Mouse (Mus musculus) embryonic facial prominence, embryonic 15.5 days (tissue): ENCODE measurements around the gene Ms4a4a. TPM values are rescaled to one million over a fixed set of nuclear protein-coding genes. Genes with fewer than 3 reads are reported as not detected.

Experiments used
- ATAC-seq: fragments of 200-750 bp; cut with Nextera tagmentation; 2 replicates; pipeline ENCODE4 v1.8.0; 2017; ENCODE audit warnings: low read depth, moderate TSS enrichment; ENCODE audit not compliant: insufficient number of reproducible peaks, low FRiP score, low TSS enrichment
- H3K27ac ChIP-seq: fragments of 300-500 bp; sonication (generic); replicated peaks from 2 replicates; pipeline ENCODE4 v1.5.1; 2015; ENCODE audit warnings: mild to moderate bottlenecking, inconsistent platforms
- H3K27me3 ChIP-seq: fragments of 300-500 bp; sonication (generic); 2 replicates; pipeline ENCODE4 v1.6.1; 2015; ENCODE audit warnings: inconsistent platforms
- H3K36me3 ChIP-seq: fragments of 300-500 bp; sonication (generic); 2 replicates; pipeline ENCODE4 v1.6.1; 2015; ENCODE audit warnings: mild to moderate bottlenecking, inconsistent platforms
- H3K4me1 ChIP-seq: fragments of 300-500 bp; sonication (generic); 2 replicates; pipeline ENCODE4 v1.6.1; 2015; ENCODE audit warnings: inconsistent platforms
- H3K4me2 ChIP-seq: fragments of 300-500 bp; sonication (generic); replicated peaks from 2 replicates; pipeline ENCODE4 v1.6.1; 2015; ENCODE audit warnings: mild to moderate bottlenecking, inconsistent platforms
- H3K4me3 ChIP-seq: fragments of 300-500 bp; sonication (generic); replicated peaks from 2 replicates; pipeline ENCODE4 v1.5.1; 2015; ENCODE audit warnings: mild to moderate bottlenecking, inconsistent platforms
- H3K9ac ChIP-seq: fragments of 300-500 bp; sonication (generic); 2 replicates; pipeline ENCODE4 v1.6.1; 2015; ENCODE audit warnings: inconsistent platforms
- H3K9me3 ChIP-seq: fragments of 300-500 bp; sonication (generic); replicated peaks from 2 replicates; pipeline ENCODE4 v1.6.1; 2016; ENCODE audit warnings: inconsistent platforms
- WGBS: fragments of 180-500 bp; shearing (Covaris S2); methylation state at CpG from one replicate; pipeline ENCODE4 v1.1.7; 2015; 5-methylcytosine and 5-hydroxymethylcytosine counted together
- polyA plus RNA-seq: library from polyadenylated mRNA; unstranded; fragments of >200 nt; fragmentation: Nextera tagmentation; extraction: Ambion mirVana; gene quantifications from 2 replicates; pipeline ENCODE4 v1.2.1, GENCODE M21; 2015

Ms4a4a gene
- polyA plus RNA-seq = 10.3 and 13.0 TPM in 2 replicates

DNA sequence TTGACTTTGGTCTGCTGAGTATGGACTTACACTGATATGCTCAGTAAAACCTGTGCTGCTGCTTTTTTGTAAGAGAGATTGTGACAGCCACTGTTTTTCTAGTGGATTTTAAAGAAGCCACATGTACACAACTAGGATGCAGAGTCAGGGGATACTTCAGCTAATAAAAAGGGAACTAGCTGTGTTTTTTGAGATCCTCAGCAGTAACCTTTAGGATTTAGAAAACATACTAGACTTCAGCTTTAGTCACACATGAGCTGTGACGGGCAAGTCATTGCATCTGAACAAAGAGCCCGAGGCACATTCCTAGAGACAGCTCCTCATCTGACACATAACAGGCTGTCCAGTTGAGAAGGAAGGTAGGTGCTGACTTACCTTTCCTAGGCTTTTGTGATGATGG lies at the start of gene Ms4a4a:
Gene Ms4a4a (plus strand): TSS at position 251 of the 400 bp plus-strand sequence.
- no peaks in the 10 kb centered on the region for H3K9me3 ChIP-seq
- no peak within 1 kb of the TSS for H3K4me3 ChIP-seq
- no peaks in the 10 kb centered on the region for H3K27me3 ChIP-seq
- H3K4me2 ChIP-seq = no peak within 1 kb of the TSS
- no peaks in the 10 kb centered on the region for H3K4me1 ChIP-seq
- H3K36me3 ChIP-seq = no peaks in the 10 kb centered on the region
- no peak within 1 kb of the TSS for H3K9ac ChIP-seq
- WGBS = 48% methylated on average over 2 of the region's 2 CpGs
- H3K27ac ChIP-seq = no peak within 1 kb of the TSS
- ATAC-seq = no peak

DNA sequence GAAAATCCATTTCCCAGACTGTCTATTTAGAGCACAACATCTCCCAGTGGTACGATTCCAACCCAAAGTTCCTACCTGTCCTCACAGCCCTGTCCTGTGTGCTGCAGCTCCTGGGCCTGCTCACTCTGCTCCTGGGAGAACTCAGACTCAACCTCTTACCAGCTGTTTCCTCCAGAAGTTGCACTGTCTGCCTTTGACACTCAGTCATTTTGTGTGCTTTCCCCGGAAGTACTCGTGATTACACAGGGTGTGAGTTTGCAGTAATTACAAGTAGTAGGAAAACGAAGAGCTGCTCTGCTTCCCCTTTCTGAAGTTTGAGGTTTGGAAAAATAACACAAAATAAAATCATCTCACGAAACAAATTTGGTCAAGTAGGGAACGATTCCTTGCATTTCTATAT lies 39.4 kb upstream of the Ms4a4a start, which contains the start of gene Ms4a7:
Gene Ms4a7 (minus strand): TSS at position 215 of the 400 bp plus-strand sequence.
- Histone ChIP-seq H3K27me3 (no peaks in the 10 kb centered on the region), H3K9ac (no peak within 1 kb of the TSS), H3K9me3 (no peaks in the 10 kb centered on the region), H3K4me2 (no peak within 1 kb of the TSS), H3K36me3 (no peaks in the 10 kb centered on the region), H3K27ac (no peak within 1 kb of the TSS), H3K4me3 (no peak within 1 kb of the TSS), H3K4me1 (no peaks in the 10 kb centered on the region)
- ATAC-seq = no peak
- 75% methylated on average over 6 of the region's 6 CpGs for WGBS

DNA sequence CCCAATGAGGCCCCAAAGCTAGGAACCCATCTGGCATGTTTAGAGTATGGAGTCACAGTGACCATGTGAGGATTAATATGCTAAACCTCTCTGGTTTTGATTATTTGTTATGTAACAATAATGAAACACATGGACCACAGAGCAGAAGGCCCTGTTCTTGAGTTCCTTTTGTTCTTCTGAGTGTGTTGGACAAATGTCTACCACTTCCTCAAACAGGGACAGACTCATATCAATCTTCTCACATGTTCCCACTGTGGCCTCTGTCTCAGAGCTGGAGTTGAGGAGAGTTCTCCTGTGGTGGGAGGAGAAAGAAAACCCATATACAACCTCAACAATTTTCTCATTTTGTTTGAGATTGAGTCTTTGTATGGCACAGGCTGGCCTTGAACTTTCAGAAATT lies 32.2 kb upstream of the Ms4a4a start:
- Histone ChIP-seq H3K27me3 (no peaks in the 10 kb centered on the region), H3K4me3 (no peak overlapping the region), H3K4me2 (no peak overlapping the region), H3K36me3 (no peaks in the 10 kb centered on the region), H3K9me3 (no peaks in the 10 kb centered on the region), H3K4me1 (no peaks in the 10 kb centered on the region), H3K9ac (no peak overlapping the region), H3K27ac (no peak overlapping the region)
- ATAC-seq = no peak

DNA sequence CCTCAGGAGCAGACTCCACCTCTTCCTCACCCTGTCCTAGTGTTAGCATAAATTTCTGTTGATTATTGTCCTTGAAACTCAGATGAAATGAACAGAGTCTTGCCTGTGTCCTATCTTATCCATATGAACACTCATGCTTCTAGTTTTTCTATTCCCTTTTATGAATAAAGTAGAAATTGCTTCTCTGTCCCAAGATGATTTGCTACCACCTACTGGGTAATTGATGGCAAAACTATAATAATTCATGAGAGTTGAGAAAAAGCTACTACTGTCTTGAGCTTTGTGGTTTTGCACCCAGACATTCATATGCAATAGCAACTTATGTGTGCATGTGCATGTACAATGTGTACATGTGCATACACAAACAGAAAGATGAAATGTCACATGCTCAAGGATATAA lies 31.3 kb upstream of the Ms4a4a start:
- Histone ChIP-seq H3K4me1 (no peaks in the 10 kb centered on the region), H3K9me3 (no peaks in the 10 kb centered on the region), H3K4me2 (no peak overlapping the region), H3K27ac (no peak overlapping the region), H3K4me3 (no peak overlapping the region), H3K27me3 (no peaks in the 10 kb centered on the region), H3K36me3 (no peaks in the 10 kb centered on the region), H3K9ac (no peak overlapping the region)
- no peak for ATAC-seq

DNA sequence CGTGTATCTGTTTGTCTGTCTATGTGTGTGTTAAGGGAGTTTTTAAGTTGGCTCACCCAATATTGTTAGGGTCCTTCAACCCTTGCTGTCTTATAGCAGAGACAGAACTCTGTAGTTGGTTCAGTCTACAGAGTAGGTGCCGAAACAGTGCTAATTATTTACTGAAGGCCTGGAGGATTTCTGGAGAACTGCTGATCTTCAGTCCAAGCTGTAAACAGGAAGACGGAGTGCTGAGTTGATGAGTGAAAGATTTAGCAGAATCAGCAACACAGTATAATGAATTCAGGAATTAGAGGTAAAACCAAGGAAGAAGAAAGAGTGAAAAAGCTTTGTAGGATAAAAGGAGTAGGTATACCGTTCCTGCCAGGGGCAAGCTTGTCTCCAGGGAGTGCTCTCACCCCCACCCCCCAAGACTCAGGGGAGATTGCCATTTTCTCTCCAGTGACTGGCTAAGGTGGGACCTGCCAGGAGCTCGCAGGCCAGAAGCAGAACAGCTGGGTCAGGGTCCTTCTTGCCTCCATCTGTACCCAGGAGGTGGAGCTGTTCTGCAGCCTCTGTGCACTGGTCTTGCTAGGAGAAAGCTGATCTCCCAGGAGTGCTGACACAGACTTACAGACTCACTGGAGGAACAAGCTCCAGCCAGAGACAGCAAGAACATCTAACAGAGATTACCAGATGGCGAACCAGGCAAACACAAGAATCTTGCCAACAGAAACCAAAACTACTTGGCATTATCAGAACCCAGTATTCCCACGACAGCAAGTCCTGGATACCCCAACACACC lies 25.4 kb upstream of the Ms4a4a start:
- Histone ChIP-seq H3K4me1 (no peaks in the 10 kb centered on the region), H3K9me3 (no peaks in the 10 kb centered on the region), H3K9ac (no peak overlapping the region), H3K27ac (no peak overlapping the region), H3K36me3 (no peaks in the 10 kb centered on the region), H3K4me3 (no peak overlapping the region), H3K4me2 (no peak overlapping the region), H3K27me3 (no peaks in the 10 kb centered on the region)
- no peak for ATAC-seq
- WGBS = 52% methylated on average over 7 of the region's 7 CpGs

DNA sequence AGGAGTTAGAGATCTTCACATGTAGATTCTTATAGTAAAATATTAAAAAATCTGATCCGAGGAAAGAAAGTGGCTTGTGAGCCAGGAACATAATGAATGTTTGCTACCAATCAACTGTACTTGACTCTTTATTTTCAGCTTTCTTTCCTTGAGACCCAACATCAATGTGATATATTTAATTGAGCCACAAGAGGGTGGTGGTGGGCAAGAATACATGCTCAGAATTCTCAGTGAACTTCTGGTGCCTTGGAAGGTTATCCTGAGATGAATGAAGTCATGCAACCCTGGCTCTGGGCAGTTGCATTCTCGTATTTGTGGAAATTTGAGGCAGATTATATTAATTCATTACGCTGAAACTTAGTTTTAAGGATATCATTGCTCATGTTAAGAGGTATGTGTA lies 23.4 kb upstream of the Ms4a4a start:
- H3K4me3 ChIP-seq = no peak overlapping the region
- 37% methylated on average over 3 of the region's 3 CpGs for WGBS
- no peak overlapping the region for H3K27ac ChIP-seq
- no peak overlapping the region for H3K4me2 ChIP-seq
- no peaks in the 10 kb centered on the region for H3K27me3 ChIP-seq
- H3K36me3 ChIP-seq = no peaks in the 10 kb centered on the region
- H3K9ac ChIP-seq = no peak overlapping the region
- no peaks in the 10 kb centered on the region for H3K9me3 ChIP-seq
- no peaks in the 10 kb centered on the region for H3K4me1 ChIP-seq
- ATAC-seq = no peak

DNA sequence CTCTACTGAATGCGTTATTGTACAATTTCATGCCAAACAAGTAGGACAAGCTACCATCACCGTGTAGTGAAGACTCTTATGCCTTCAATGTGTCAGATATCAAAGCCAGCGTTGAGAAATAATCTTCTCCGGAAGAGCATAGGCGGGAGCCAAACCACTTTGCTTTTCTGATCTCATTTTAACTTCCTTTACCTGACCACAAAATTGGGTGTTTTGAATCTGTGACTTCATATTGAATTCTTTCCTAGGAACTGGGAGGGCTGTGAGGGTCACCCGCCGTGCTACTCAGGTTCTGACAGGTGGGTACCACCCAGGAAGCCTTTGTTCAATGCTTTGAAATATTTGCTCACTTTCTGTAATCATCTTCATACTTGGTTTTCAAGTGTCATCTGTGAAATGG lies 19.6 kb upstream of the Ms4a4a start:
- Histone ChIP-seq H3K27ac (no peak overlapping the region), H3K4me3 (no peak overlapping the region), H3K4me2 (no peak overlapping the region), H3K9ac (no peak overlapping the region), H3K36me3 (no peaks in the 10 kb centered on the region), H3K27me3 (no peaks in the 10 kb centered on the region), H3K4me1 (no peaks in the 10 kb centered on the region), H3K9me3 (no peaks in the 10 kb centered on the region)
- 69% methylated on average over 7 of the region's 7 CpGs for WGBS
- ATAC-seq = no peak

DNA sequence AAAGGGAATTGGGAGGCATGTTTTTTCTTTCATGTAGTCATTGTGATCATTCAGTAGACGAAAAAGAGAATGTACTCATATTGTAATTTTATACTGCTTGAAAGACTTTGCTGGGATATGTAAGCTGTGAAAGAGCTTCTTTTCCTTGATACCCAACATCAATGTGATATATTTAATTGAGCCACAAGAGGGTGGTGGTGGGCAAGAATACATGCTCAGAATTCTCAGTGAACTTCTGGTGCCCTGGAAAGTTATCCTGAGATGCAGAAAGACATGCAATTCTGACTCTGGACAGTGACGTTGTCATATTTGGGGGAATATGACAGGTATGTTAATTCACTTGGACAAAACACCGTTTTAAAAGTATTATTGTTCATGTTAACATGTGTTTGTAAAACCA lies 15.2 kb upstream of the Ms4a4a start:
- H3K27ac ChIP-seq = no peak overlapping the region
- no peak for ATAC-seq
- H3K27me3 ChIP-seq = no peaks in the 10 kb centered on the region
- H3K4me3 ChIP-seq = no peak overlapping the region
- H3K36me3 ChIP-seq = no peaks in the 10 kb centered on the region
- WGBS = 52% methylated on average over 3 of the region's 3 CpGs
- H3K4me2 ChIP-seq = no peak overlapping the region
- H3K9me3 ChIP-seq = no peaks in the 10 kb centered on the region
- no peak overlapping the region for H3K9ac ChIP-seq
- no peaks in the 10 kb centered on the region for H3K4me1 ChIP-seq

DNA sequence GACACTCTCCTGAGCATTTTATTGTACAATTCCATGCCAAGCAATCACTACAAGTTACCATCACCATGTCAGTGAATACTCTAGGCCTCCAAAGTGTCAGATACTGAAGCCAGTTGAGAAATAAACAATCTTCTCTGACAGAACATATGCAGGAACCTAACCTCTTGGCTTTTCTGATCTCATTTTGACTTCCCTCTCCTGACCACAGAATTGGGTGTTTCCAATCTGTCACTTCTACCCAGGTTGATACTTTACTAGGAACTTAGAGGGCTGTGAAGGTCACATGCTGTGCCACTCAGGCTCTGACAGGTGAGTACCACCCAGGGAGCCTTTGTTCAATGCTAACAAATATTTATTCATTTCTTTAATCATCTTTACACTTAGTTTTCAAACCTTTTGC lies 13.3 kb upstream of the Ms4a4a start:
- Histone ChIP-seq H3K9ac (no peak overlapping the region), H3K4me1 (no peaks in the 10 kb centered on the region), H3K27me3 (no peaks in the 10 kb centered on the region), H3K9me3 (no peaks in the 10 kb centered on the region), H3K4me2 (no peak overlapping the region), H3K27ac (no peak overlapping the region), H3K36me3 (no peaks in the 10 kb centered on the region), H3K4me3 (no peak overlapping the region)
- no peak for ATAC-seq

DNA sequence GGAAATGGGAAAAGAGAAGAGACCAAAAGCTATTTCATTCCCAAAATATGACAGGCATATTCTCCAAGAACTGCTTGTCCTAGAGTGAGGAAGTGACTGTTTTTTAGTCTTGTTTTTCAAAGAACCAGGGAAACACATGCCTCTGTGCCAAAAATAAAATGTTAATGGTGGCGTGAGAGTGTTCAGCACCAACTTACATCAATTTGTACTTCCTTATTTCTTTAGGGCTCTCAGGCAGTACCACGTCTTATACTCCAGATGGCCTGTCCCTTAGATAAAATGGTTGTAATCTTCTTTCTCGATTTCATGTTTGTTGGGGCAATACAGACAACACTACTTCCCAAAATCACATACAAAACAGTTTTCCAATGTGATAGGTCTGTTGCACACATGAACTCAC lies 7.0 kb upstream of the Ms4a4a start:
- 70% methylated on average over 3 of the region's 3 CpGs for WGBS

DNA sequence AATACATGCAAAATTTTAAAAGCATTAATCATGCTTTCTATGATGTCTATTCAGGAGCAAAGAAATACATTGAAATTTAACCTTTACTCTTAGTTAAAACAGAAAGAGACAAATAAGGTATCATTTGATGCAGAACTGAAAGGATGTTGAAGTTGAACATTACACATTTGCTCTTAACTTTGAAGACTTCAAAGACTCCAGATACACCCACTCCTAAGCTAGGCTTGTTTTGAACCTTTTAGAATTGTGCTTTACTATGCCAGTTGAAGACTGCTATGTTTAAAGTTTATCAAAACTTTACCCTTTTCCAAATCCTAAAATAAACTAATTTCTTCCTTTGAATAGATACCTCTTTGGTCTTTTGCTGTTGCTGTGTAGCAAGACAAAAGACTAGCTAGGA lies 4.1 kb upstream of the Ms4a4a start:
- H3K36me3 ChIP-seq = no peaks in the 10 kb centered on the region
- H3K9ac ChIP-seq = no peak overlapping the region
- H3K4me2 ChIP-seq = no peak overlapping the region
- H3K27ac ChIP-seq = no peak overlapping the region
- H3K4me3 ChIP-seq = no peak overlapping the region
- H3K9me3 ChIP-seq = no peaks in the 10 kb centered on the region
- no peaks in the 10 kb centered on the region for H3K4me1 ChIP-seq
- ATAC-seq = no peak
- no peaks in the 10 kb centered on the region for H3K27me3 ChIP-seq

More for the DNA sequence above, 7.0 kb upstream of the Ms4a4a start:
- no peaks in the 10 kb centered on the region for H3K4me1 ChIP-seq
- no peak overlapping the region for H3K4me2 ChIP-seq
- H3K27me3 ChIP-seq = no peaks in the 10 kb centered on the region
- H3K36me3 ChIP-seq = no peaks in the 10 kb centered on the region
- no peak overlapping the region for H3K27ac ChIP-seq
- H3K9me3 ChIP-seq = no peaks in the 10 kb centered on the region
- no peak overlapping the region for H3K4me3 ChIP-seq
- ATAC-seq = no peak
- no peak overlapping the region for H3K9ac ChIP-seq

DNA sequence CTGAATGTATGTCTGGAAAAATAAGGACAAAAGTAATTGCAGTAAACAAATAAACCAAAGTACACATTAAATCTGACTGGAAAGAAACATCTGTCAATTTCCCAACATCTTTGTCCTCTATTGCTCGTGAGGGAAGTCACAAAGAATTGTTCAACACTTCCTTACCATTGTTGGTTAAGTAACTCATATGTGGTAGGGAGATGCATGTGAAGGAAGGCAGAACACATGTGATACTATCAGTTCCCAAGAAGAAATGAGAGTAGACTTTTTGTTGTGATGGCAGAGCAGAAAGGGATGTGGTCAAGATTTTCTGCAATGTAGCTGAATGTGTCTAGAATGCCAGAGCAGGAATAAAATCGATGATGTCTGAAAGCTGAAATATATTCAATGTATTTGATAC lies 1.1 kb downstream of the Ms4a4a start:
- H3K27me3 ChIP-seq = no peaks in the 10 kb centered on the region
- no peaks in the 10 kb centered on the region for H3K9me3 ChIP-seq
- no peak for ATAC-seq
- no peak overlapping the region for H3K4me3 ChIP-seq
- H3K9ac ChIP-seq = no peak overlapping the region
- no peaks in the 10 kb centered on the region for H3K36me3 ChIP-seq
- no peak overlapping the region for H3K4me2 ChIP-seq
- 72% methylated on average over 2 of the region's 2 CpGs for WGBS
- no peaks in the 10 kb centered on the region for H3K4me1 ChIP-seq
- H3K27ac ChIP-seq = no peak overlapping the region
